Mouse (Mus musculus): ENCODE measurements around the gene Anxa9. TPM values are rescaled to one million over a fixed set of nuclear protein-coding genes. Genes with fewer than 3 reads are reported as not detected.

Gene Anxa9
- total RNA-seq, 2 experiments from 2014 or later, result 0.51 to 0.95 TPM

- DNase-seq (ENCODE audit: low spot score in 2 of 2), result no peak
Observed at GRCm38 (mm10) chr3:95284501-95285281, 22.3 kb downstream of the Anxa9 start.

- no peak for DNase-seq (ENCODE audit: low spot score in 2 of 2)
Observed at GRCm38 (mm10) chr3:95284062-95284461, 22.9 kb downstream of the Anxa9 start.

DNA sequence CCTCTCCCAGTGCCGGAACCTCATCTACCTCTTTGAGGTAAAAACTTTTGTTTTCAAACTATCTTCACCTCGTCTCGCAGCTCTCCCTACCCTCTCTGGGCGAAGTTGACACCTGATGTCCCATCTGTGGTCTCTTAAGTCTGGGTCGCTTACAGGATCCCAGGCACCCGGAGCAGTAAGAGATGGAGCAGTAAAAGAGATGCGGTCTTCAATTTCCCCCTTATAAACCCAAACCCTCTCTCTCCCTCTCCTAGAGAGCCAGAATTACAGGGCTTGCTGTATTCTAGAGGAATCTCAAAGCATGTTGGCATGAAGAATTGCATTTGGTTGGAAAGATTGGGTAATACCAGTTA, 23.4 kb downstream of the Anxa9 start:
- DNase-seq (ENCODE audit: low spot score in 2 of 2), result no peak

DNA sequence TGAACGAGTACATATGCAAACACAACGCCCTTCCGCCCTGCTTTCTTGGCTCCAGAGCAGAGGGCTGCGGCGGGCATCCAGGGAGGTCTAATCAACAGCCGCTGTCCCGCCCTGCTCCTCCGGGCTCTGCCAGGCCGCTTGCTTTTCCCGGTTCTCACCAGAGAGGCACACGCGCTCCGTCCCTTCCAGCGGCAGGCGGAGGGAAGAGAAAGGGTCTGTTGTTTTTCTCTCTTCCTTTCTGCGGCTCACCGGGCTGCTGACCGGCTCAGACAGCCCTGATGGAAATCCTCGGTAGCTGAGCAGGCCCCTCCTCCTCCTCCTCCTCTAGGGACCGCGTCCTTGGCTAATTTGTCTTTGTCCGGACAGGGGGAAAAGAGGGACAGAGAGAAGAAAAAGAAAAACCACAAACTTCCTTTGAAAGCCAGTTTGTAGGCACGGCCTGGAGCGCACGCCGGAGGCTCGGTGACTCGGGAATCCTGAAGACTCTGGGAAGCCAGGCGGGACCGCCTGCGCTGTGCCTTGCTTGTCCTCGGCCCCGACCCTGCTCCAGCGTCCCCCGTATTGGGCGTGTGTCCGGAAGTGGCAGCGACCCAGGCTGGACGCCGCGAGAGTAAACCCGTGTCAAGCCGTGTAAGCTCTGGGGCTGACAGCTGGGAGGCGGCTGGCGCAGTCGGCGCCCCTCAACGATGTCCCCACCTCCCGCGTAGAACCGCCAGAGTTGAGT, 23.9 kb downstream of the Anxa9 start:
- peak; percentile 67 to 72 for DNase-seq (ENCODE audit: low spot score in 2 of 2)

GRCm38 (mm10) chr3:95282381-95282864, 24.6 kb downstream of the Anxa9 start:
- DNase-seq (ENCODE audit: low spot score in 2 of 2), result peak; percentile 22 to 25

- DNase-seq (ENCODE audit: low spot score in 2 of 2), result peak; percentile 97 to 99
Observed at GRCm38 (mm10) chr3:95281216-95282126, 25.5 kb downstream of the Anxa9 start, which contains the start of the genes Mindy1 and Prune1. Gene Mindy1 (plus strand): TSS chr3:95281345. Gene Prune1 (minus strand): TSS chr3:95282076.

DNA sequence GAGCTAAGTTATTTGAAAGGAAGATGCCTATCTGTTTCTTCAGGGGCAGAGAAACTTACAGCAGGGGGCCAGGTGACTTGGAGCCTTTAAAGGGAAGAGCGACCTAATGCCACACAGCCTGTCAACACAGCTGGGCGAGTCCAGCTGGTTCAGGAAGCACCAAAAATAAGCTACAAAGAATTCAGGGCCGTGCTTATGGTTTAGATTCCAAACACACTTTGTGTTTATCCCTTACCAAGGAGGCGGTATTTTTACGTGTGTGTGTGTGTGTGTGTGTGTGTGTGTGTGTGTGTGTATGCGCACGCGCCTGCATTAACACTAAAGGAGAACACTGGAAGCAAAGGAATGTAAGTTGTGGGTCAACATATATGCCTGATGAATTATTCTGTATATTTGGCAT, 26.2 kb downstream of the Anxa9 start:
- DNase-seq (ENCODE audit: low spot score in 2 of 2), result peak in 1 of 2 experiments; percentile 16

GRCm38 (mm10) chr3:95277149-95277551, 29.8 kb downstream of the Anxa9 start:
- DNase-seq (ENCODE audit: low spot score in 2 of 2), result no peak

GRCm38 (mm10) chr3:95276428-95276934, 30.5 kb downstream of the Anxa9 start:
- DNase-seq (ENCODE audit: low spot score in 2 of 2), result no peak

DNA sequence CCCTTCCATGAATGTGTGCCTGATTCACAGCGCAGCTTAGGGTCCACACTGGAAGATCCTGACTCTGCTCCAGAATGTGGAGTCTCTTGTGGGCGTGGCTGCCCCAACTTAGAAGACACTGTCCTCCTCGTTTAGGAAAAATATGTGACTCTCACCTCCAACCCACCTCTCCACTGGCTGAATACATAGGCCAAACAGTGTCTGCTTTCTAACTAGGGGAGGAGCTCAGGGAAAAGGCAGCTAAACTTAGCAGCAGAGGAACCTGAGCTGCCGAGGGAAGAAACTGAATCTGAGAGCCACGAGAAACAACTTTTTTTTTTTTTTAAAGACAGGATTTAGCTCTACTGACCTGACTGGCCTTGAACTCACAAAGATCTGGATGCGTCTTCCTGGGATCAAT, 31.8 kb downstream of the Anxa9 start:
- DNase-seq (ENCODE audit: low spot score in 2 of 2), result no peak

DNA sequence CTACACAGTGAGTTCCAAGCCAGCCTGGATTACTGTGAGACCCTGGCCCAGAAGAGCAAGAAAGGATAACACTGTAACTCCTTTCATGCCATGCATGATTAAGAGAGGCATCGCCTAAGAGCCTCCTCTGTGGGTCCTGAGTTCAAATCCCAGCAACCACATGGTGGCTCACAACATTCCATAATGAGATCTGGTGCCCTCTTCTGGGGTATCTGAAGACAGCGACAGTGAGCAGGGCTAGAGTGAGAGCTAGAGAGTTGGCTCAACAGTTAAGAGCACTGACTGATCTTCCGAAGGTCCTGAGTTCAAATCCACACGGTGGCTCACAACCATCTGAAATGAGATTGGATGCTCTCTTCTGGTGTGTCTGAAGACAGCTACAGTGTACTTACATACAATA, 32.5 kb downstream of the Anxa9 start:
- no peak for DNase-seq (ENCODE audit: low spot score in 2 of 2)

GRCm38 (mm10) chr3:95273471-95273870, 33.5 kb downstream of the Anxa9 start:
- DNase-seq (ENCODE audit: low spot score in 2 of 2), result no peak

GRCm38 (mm10) chr3:95270766-95271364, 36.1 kb downstream of the Anxa9 start:
- no peak for DNase-seq (ENCODE audit: low spot score in 2 of 2)

DNA sequence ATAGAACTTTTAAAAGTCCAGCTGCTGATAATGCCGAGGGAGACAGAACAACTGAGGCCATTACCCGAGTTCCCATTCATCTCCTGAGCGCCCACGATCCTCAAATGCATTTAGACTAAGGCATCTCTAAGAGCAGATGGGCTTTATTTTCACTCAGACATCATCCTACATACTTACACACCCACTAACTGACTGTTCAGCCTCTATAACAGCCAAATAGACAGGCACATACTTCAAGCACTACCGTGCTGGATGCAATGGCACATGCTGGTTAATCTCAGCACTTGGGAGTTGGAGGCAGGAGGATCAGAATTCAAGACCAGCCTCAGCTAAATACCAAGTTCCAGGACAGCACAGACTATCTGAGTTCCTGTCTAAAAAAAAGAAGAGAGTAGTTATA, 37.2 kb downstream of the Anxa9 start:
- peak in 1 of 2 experiments; percentile 26 for DNase-seq (ENCODE audit: low spot score in 2 of 2)

- no peak for DNase-seq (ENCODE audit: low spot score in 2 of 2)
Observed at GRCm38 (mm10) chr3:95267855-95268254, 39.1 kb downstream of the Anxa9 start.

- no peak for DNase-seq (ENCODE audit: low spot score in 2 of 2)
Observed at GRCm38 (mm10) chr3:95266052-95266451, 40.9 kb downstream of the Anxa9 start.

- no peak for DNase-seq (ENCODE audit: low spot score in 2 of 2)
Observed at GRCm38 (mm10) chr3:95264724-95265123, 42.3 kb downstream of the Anxa9 start.

GRCm38 (mm10) chr3:95263089-95263739, 43.8 kb downstream of the Anxa9 start:
- peak; percentile 37 to 60 for DNase-seq (ENCODE audit: low spot score in 2 of 2)

- no peak for DNase-seq (ENCODE audit: low spot score in 2 of 2)
Observed at GRCm38 (mm10) chr3:95261975-95262374, 45.0 kb downstream of the Anxa9 start.

DNA sequence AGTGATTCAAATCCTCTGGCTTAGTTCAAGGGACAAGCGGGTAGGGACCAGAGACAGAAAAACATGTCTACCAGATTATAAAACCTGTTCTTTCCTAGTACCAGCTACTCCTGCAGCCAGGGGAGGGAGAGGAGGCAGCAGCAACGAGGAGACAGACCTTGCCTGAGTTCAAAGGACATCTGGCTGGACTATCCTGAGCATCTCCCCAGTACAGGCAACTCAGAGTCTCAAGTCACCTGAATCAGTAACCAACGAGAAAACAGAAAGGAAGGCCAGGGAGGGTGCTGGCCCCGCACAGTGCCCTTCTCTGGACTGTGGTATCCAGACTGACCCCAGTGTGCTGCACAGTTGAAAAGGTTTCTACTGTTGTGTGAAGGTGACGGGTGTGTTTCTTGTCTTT, 50.0 kb downstream of the Anxa9 start:
- DNase-seq (ENCODE audit: low spot score in 2 of 2), result no peak
